Mouse (Mus musculus) hematopoietic multipotent progenitor cell, adult 10-12 weeks (in vitro differentiated cells): Measurements from ENCODE around the gene Amtn. TPM values are rescaled to one million over a fixed set of nuclear protein-coding genes. Genes with fewer than 3 reads are reported as not detected.

Experiments
- polyA plus RNA-seq: library from polyadenylated mRNA; stranded (reverse); fragments of >175 nt; gene quantifications from 2 replicates; pipeline ENCODE4 v1.2.3, GENCODE M21; 2012; ENCODE audit warnings: low replicate concordance

The Amtn gene
- not detected in 2 replicates for polyA plus RNA-seq

GRCm38 (mm10) chr5:88375808-88376207, at the start of gene Amtn:
TSS of gene Amtn (plus strand) at chr5:88376108.

Other genes with a start within 250 kb of the Amtn start
- not detected in 2 replicates for gene Gm11115, start 222.0 kb upstream of the Amtn start, polyA plus RNA-seq
- gene Gm7714, start 107.2 kb upstream of the Amtn start, polyA plus RNA-seq = not detected in 2 replicates
- not detected in 2 replicates for gene Prol1, start 58.8 kb upstream of the Amtn start, polyA plus RNA-seq
- gene Ambn, start 79.9 kb downstream of the Amtn start, polyA plus RNA-seq = not detected in 2 replicates
- not detected in 2 replicates for gene Enam, start 111.9 kb downstream of the Amtn start, polyA plus RNA-seq
- gene Jchain, start 151.8 kb downstream of the Amtn start, polyA plus RNA-seq = 76.1 and 163 TPM in 2 replicates
- 55.5 and 65.1 TPM in 2 replicates for gene Utp3, start 178.4 kb downstream of the Amtn start, polyA plus RNA-seq
- gene Rufy3, start 188.9 kb downstream of the Amtn start, polyA plus RNA-seq = 6.3 and 12.8 TPM in 2 replicates